Mouse (Mus musculus) forebrain, postnatal 0 days (tissue): Measurements from ENCODE around the gene Tmem109. TPM values are rescaled to one million over a fixed set of nuclear protein-coding genes. Genes with fewer than 3 reads are reported as not detected.
A peak's percentile ranks its signal among the peaks of the same experiment; 100 is the strongest.

Experiments used
- ATAC-seq: fragments of 200-750 bp; cut with Nextera tagmentation; 2 replicates; pipeline ENCODE4 v1.8.0; 2017; ENCODE audit warnings: mild to moderate bottlenecking, moderate library complexity
- DNase-seq: peaks from one replicate; pipeline ENCODE4 v3.0.0-alpha.2; 2015
- H3K27ac ChIP-seq: fragments of 300-500 bp; sonication (generic); 2 replicates; pipeline ENCODE4 v1.5.1; 2014; ENCODE audit warnings: low read depth, mild to moderate bottlenecking, antibody characterized with exemption, low read length, moderate library complexity, mixed read lengths
- H3K27me3 ChIP-seq: fragments of 300-500 bp; sonication (generic); 2 replicates; pipeline ENCODE4 v1.6.1; 2014; ENCODE audit warnings: mild to moderate bottlenecking, low read length, mixed read lengths; ENCODE audit not compliant: insufficient read depth
- H3K36me3 ChIP-seq: fragments of 300-500 bp; sonication (generic); 2 replicates; pipeline ENCODE4 v1.6.1; 2014; ENCODE audit warnings: mild to moderate bottlenecking, moderate library complexity; ENCODE audit not compliant: insufficient read depth
- H3K4me1 ChIP-seq: fragments of 300-500 bp; sonication (generic); 2 replicates; pipeline ENCODE4 v1.6.1; 2014; ENCODE audit warnings: antibody characterized with exemption; ENCODE audit not compliant: insufficient read depth
- H3K4me2 ChIP-seq: fragments of 300-500 bp; sonication (generic); 2 replicates; pipeline ENCODE4 v1.6.1; 2014; ENCODE audit warnings: low read depth, mild to moderate bottlenecking, moderate library complexity
- H3K4me3 ChIP-seq: fragments of 300-500 bp; sonication (generic); 2 replicates; pipeline ENCODE4 v1.5.1; 2014; ENCODE audit warnings: low read depth, low read length, mixed read lengths
- H3K9ac ChIP-seq: fragments of 300-500 bp; sonication (generic); 2 replicates; pipeline ENCODE4 v1.6.1; 2014; ENCODE audit warnings: mild to moderate bottlenecking
- H3K9me3 ChIP-seq: fragments of 300-500 bp; sonication (generic); 2 replicates; pipeline ENCODE4 v1.6.1; 2016; ENCODE audit warnings: low read length
- CTCF ChIP-seq: sonication (generic); IDR thresholded peaks from 2 replicates; pipeline ENCODE4 v1.5.1; 2016; ENCODE audit warnings: antibody characterized with exemption, control low read depth, low read depth
- WGBS: fragments of 180-500 bp; shearing (Covaris S2); extraction: QIAGEN DNeasy Blood & Tissue Kit; methylation state at CpG from one replicate; pipeline ENCODE4 v1.1.7; 2014; 5-methylcytosine and 5-hydroxymethylcytosine counted together
- polyA plus RNA-seq: library from polyadenylated mRNA; unstranded; fragments of >200 nt; fragmentation: Nextera tagmentation; extraction: Ambion mirVana; gene quantifications from 2 replicates; pipeline ENCODE4 v1.2.1, GENCODE M21; 2015
- total RNA-seq: library from RNA; depleted of rRNA; stranded (reverse); fragments of >200 nt; gene quantifications from 2 replicates; pipeline ENCODE4 v1.2.3, GENCODE M21; 2014

Gene Tmem109
- total and polyA plus RNA-seq, 2 experiments from 2014 or later, result 25.5 to 38.8 TPM

DNA sequence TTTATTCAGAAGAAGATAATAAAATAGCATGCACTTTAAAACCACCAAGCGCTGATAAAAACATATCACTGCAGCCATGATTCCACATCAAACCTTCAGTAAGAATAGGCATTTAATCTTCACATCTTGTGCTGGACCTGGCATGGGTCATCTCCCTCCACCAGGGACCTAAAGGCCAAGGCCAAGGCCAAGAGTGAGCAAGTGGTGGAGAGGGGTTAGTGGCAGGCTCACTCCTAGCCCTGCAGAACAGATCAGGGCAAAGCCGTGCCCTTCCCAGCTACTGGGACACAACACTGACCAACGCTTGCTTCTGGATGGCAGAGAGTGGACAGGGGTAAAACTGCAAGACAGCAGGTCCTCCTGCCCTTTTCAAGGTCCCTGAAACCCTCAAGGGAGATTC is 11.1 kb downstream of the Tmem109 start:
- ATAC-seq, result no peak
- H3K9ac ChIP-seq, result peak overlapping the region; percentile 11; the same call in 1 of the 2 replicates
- H3K27ac ChIP-seq, result no peak overlapping the region
- H3K9me3 ChIP-seq, result no peaks in the 10 kb centered on the region
- no peak for DNase-seq
- no peaks in the 10 kb centered on the region for H3K27me3 ChIP-seq
- no peak overlapping the region for H3K4me2 ChIP-seq
- peaks cover 16% of the 10 kb centered on the region; the same call in 1 of the 2 replicates for H3K4me1 ChIP-seq
- no peak for TF ChIP-seq CTCF
- H3K4me3 ChIP-seq, result no peak overlapping the region
- WGBS, result 90% methylated on average over 3 of the region's 3 CpGs
- peaks cover 51% of the 10 kb centered on the region for H3K36me3 ChIP-seq

DNA sequence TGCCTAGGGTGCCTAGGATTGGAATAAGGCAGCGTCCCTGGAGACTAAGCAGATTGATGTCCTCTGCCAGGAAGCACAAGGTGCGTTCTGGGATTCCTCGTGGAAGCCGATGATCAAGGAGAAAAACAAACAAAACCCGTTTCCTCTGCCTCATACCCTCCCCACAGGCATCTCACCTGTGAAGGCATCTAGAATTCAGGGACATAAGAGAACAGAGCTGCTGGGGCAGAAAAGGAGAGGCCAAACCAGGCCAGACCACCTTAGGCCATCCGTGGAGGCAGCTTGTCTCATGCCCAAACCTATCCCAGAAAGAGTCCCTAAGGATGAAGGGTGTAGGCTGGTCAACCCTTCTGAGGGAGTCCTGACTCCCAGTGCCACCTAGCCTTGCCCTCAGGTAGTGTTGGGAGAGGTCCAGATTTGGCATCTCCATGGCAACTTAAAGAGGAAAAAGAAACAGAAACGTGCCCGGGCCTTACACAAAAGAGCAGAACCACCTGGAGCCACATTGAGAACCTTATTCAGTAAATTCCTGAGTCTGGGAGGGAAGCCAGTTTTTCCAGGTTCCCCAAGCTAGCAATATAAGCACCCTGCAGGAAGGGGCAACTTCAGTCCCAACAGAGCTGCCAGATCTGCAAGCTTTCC is 11.8 kb downstream of the Tmem109 start, which contains the start of gene Tmem132a:
Tmem132a (minus strand) TSS at position 55 of the 642 bp plus-strand sequence.
- no peaks in the 10 kb centered on the region for H3K27me3 ChIP-seq
- 1% methylated on average over 8 of the region's 8 CpGs for WGBS
- TF ChIP-seq CTCF, result 0 out of 2 replicates have a peak, but pooled peaks have one; percentile 4
- H3K4me2 ChIP-seq, result peak within 1 kb of the TSS; percentile 79
- H3K9ac ChIP-seq, result peak within 1 kb of the TSS; percentile 99
- H3K9me3 ChIP-seq, result no peaks in the 10 kb centered on the region
- DNase-seq, result peak; percentile 52
- H3K4me3 ChIP-seq, result peak within 1 kb of the TSS; percentile 91
- ATAC-seq, result peak; percentile 26
- H3K4me1 ChIP-seq, result peaks cover 16% of the 10 kb centered on the region; the same call in 1 of the 2 replicates
- peaks cover 57% of the 10 kb centered on the region for H3K36me3 ChIP-seq
- H3K27ac ChIP-seq, result peak within 1 kb of the TSS; percentile 93

DNA sequence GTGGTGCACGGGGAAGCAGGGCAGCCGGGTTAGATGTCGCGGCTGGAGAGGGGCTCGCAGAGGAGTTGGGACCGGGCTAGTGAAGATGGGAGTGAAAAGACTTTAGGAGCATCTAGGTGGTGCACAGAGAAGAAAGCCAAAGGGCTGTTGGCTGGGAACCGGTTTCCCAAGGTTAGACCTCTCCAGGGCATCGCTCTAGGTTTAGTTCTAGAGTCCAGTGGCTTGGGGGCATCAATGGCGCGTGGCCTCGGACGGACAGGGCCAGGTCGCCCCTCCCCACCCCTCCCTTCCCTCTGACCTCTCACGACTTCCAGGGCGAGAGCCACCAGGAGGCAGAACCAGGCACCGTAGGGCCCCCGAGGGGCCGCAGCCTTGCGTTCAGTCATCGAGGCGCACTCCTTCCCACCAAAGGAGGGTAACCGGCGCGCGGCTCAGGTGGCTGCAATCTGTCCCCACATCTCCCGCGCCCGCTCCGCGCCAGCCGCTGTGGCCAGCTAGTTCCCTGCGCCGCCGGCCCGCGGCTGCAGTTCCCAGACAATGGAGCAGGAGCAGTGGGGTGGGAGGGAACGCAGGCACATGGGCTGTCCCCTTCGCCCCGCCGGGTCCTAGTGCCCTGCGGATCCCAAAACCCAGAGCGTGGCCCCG is 12.4 kb downstream of the Tmem109 start:
- Histone ChIP-seq H3K36me3 (peaks cover 63% of the 10 kb centered on the region), H3K4me1 (peaks cover 16% of the 10 kb centered on the region; the same call in 1 of the 2 replicates), H3K4me2 (peak overlapping the region; percentile 79), H3K27me3 (no peaks in the 10 kb centered on the region), H3K4me3 (peak overlapping the region; percentile 91), H3K9ac (peak overlapping the region; percentile 99), H3K27ac (peak overlapping the region; percentile 93), H3K9me3 (no peaks in the 10 kb centered on the region)
- no peak for TF ChIP-seq CTCF
- DNase-seq, result peak; percentile 88
- ATAC-seq, result peak; percentile 96
- WGBS, result 2% methylated on average over 39 of the region's 43 CpGs

DNA sequence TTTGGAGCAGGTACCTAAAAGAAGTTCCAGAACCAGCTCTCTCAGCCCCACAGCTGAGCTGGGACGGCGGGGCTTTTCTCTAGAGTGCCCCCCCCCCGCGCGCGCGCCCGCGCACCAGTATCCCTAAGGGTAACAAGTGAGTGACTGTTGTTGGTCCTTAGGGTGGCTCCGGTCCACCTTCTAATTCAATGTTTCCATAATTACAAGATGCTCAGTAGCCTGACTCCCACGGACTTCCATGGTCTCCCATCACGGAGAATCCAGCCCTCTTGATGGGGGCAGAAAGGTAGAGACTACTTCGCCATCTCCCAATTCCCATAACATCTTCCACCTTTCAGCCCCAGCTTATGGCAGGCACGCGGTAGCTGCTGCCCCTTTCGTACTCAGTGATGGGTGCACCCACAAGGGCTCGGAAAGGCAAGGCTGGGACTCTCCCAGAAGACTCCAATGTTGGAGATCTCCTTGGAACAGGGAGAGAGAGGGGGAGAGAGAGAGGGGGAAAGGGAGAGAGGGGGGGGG is 13.1 kb downstream of the Tmem109 start:
- DNase-seq (peak; percentile 55), ATAC-seq (peak; percentile 49)
- H3K36me3 ChIP-seq, result peaks cover 63% of the 10 kb centered on the region
- H3K4me1 ChIP-seq, result peaks cover 16% of the 10 kb centered on the region; the same call in 1 of the 2 replicates
- H3K9ac ChIP-seq, result peak overlapping the region; percentile 99
- under 1% methylated on average over 17 of the region's 17 CpGs for WGBS
- peak overlapping the region; percentile 93 for H3K27ac ChIP-seq
- H3K9me3 ChIP-seq, result no peaks in the 10 kb centered on the region
- TF ChIP-seq CTCF, result peak; percentile 21; the same call in 1 of the 2 replicates
- H3K4me2 ChIP-seq, result peak overlapping the region; percentile 79
- no peaks in the 10 kb centered on the region for H3K27me3 ChIP-seq
- H3K4me3 ChIP-seq, result peak overlapping the region; percentile 91

DNA sequence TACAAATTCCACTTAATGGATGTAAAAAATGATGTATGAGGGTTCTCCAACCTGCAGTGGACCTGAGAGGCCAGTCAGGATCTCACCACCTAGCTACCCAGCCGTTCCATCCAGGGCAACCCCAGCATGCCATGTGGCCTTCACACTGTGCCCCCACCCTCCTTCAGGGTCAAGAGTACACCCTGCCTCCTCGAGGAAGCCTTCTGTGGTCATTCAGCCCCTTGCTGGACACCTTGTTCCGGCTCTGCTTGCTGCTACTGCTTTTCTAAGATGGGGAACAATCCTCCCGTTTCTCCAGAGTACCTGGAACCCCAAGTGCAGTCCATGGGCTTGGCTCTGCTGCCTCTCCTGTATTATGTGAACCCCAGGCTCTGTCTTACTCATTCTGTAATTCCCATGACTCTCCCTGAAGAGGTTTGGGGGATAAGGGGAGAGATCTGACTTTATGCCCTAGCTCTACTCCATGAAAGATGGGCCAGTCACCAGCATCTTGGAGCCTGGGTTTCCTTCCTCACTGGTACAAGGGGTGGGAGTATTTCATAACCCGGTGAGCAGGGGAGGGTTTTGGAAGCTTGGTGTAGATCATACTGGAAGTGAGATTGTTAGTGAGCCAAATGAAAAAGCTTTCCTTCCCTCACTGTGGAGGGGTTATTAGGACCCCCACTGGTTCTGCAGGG is 13.7 kb downstream of the Tmem109 start:
- WGBS, result 26% methylated on average over 5 of the region's 5 CpGs
- H3K4me1 ChIP-seq, result peaks cover 16% of the 10 kb centered on the region; the same call in 1 of the 2 replicates
- no peak for TF ChIP-seq CTCF
- peak overlapping the region; percentile 99 for H3K9ac ChIP-seq
- peaks cover 63% of the 10 kb centered on the region for H3K36me3 ChIP-seq
- no peaks in the 10 kb centered on the region for H3K9me3 ChIP-seq
- peak overlapping the region; percentile 93 for H3K27ac ChIP-seq
- peak overlapping the region; percentile 79 for H3K4me2 ChIP-seq
- no peaks in the 10 kb centered on the region for H3K27me3 ChIP-seq
- H3K4me3 ChIP-seq, result peak overlapping the region; percentile 91
- ATAC-seq (no peak; the same call in 1 of the 2 replicates), DNase-seq (no peak)

DNA sequence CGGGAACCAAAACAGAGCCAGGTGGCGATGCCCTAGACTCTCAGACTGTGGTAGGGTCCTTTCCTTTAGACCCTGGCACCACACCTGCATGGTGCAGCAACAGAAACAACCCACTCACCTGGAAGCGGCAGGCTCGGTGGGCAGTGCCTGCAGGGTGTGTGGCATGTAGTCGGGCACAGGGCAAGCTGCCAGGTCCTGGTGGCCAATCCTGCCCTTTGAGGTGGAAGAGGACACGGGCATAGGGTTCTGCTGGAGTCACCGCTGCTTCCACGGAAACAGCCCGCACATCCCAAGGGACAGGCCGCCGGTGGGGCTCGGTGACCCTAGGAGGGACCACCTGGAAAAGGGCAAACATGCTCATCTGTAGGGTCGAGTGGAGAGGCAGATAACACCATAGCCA is 15.4 kb downstream of the Tmem109 start:
- no peak for ATAC-seq
- WGBS, result 88% methylated on average over 13 of the region's 13 CpGs
- DNase-seq, result no peak
- Histone ChIP-seq H3K36me3 (peaks cover 65% of the 10 kb centered on the region), H3K27ac (no peak overlapping the region), H3K9me3 (no peaks in the 10 kb centered on the region), H3K27me3 (no peaks in the 10 kb centered on the region), H3K4me1 (peaks cover 16% of the 10 kb centered on the region; the same call in 1 of the 2 replicates), H3K9ac (no peak overlapping the region), H3K4me2 (no peak overlapping the region), H3K4me3 (no peak overlapping the region)
- TF ChIP-seq CTCF, result no peak
